9 mouse cellular contexts compared by ENCODE assay signal in the genomic region with DNA sequence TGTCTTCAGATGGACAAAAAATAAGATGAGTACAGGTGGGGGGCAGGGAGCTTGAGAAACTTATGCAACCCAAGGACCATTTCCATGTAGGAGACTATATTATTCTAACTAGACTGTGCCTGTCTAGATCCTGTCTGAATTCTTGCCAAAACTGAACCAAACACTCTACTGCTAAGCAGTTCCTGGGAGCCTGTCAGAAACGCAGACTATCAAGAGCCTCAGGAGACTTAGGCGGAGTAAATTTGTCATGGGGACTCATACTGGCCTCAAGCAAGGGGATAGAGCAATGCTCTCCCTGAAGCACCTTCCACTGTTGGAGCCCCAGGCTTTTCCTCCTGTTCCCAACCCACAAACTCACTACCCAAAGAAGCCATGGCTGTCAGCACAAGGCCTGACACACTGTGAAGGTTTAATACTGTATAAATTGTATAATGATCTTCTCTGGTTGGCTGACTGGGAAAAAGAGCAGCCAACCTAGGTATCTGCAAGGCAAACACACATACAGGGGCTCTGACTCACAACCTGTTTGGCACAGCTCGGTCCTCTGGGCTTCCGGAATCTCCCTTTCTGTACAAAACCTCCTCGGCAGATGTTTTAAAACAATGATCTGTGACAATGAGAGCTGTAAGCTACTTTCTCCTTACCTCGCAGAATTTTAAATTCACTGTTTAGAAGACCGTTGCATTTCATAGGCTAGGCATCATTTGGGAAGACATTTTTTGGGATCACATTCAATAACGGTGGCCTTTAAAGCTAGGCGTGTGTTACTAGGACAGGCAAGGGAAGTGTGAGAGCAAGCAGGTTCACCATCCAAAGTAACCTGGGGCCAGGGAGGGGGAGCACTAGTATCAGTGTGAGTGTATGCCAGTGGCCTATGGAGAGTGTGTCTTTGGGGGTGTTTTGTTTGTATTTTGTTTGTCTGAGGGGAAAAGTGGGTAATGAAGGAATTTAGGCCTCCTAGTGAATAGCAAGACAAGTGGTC. TPM values are rescaled to one million over a fixed set of nuclear protein-coding genes. Genes with fewer than 3 reads are reported as not detected.
DNase-seq lines count a peak whose midpoint lies in the region; ATAC-seq and TF ChIP-seq lines count a peak whose summit lies in the region.
"Had no signal": no experiment of that assay in that cellular context is flagged by ENCODE, and none has a peak within 500 bp of the region (broad histone marks: within the 10 kb centered on the region; RNA-seq: fewer than 3 reads in every experiment).

No protein-coding gene starts in this region.

- no peaks in the 10 kb centered on the region for H3K27me3 ChIP-seq in thymus, adult 2 months (ENCODE audit: control insufficient read depth, insufficient read depth, low read length)
- H3K27me3 ChIP-seq in limb, embryonic 13.5 days = 0 out of 2 replicates have a peak, but pooled peaks cover 7% of the 10 kb centered on the region
- H3K27me3 ChIP-seq in stomach, postnatal 0 days (ENCODE audit: control insufficient read depth, insufficient read depth, low read length) = no peaks in the 10 kb centered on the region

- peak overlapping the region; percentile 84 for H3K4me2 ChIP-seq in limb, embryonic 13.5 days (replicated peaks)
- peak overlapping the region; percentile 86 for H3K4me2 ChIP-seq in stomach, postnatal 0 days (replicated peaks; ENCODE audit: low read depth)

- H3K4me3 ChIP-seq in thymus, adult 2 months (ENCODE audit: control insufficient read depth, insufficient read depth, low read length) = no peak overlapping the region
- peak overlapping the region; percentile 68; the same call in 1 of the 2 replicates for H3K4me3 ChIP-seq in limb, embryonic 13.5 days
- H3K4me3 ChIP-seq in stomach, postnatal 0 days (ENCODE audit: low read depth, low read length) = peak overlapping the region; percentile 69; the same call in 1 of the 2 replicates

- no peaks in the 10 kb centered on the region for H3K9me3 ChIP-seq in limb, embryonic 13.5 days
- H3K9me3 ChIP-seq in stomach, postnatal 0 days (ENCODE audit: control insufficient read depth, low read length) = no peaks in the 10 kb centered on the region

- no peak overlapping the region for H3K9ac ChIP-seq in limb, embryonic 13.5 days
- H3K9ac ChIP-seq in stomach, postnatal 0 days (ENCODE audit: low read length) = no peak overlapping the region

- intact Hi-C loops in left cerebral cortex, postnatal 4 days (cut with DNase I) = loop anchor here (5.0 kb wide), 1 partner anchor 84 kb away; no protein-coding TSS in a partner anchor

- no peak for TF ChIP-seq POLR2A in thymus, adult 2 months (IDR thresholded peaks at IDR 0.05; ENCODE audit: control insufficient read depth, extremely low read depth, insufficient read depth, low read length, poor library complexity)

- no peak for TF ChIP-seq CTCF in thymus, adult 2 months (IDR thresholded peaks at IDR 0.05; ENCODE audit: borderline replicate concordance, control insufficient read depth, extremely low read depth, insufficient read depth, low read length, poor library complexity)
- TF ChIP-seq CTCF in stomach, postnatal 0 days (IDR thresholded peaks at IDR 0.05; ENCODE audit: low read depth) = no peak

- H3K4me1 ChIP-seq in thymus, adult 2 months (replicated peaks; ENCODE audit: control insufficient read depth, insufficient read depth, low read length) = peaks cover 19% of the 10 kb centered on the region
- H3K4me1 ChIP-seq in limb, embryonic 13.5 days = peaks cover 19% of the 10 kb centered on the region
- 0 out of 2 replicates have a peak, but pooled peaks cover 2% of the 10 kb centered on the region for H3K4me1 ChIP-seq in stomach, postnatal 0 days (replicated peaks; ENCODE audit: control insufficient read depth, insufficient read depth)

- H3K27ac ChIP-seq in thymus, adult 2 months (ENCODE audit: control insufficient read depth, insufficient read depth, low read length) = no peak overlapping the region
- H3K27ac ChIP-seq in limb, embryonic 13.5 days = no peak overlapping the region
- H3K27ac ChIP-seq in stomach, postnatal 0 days (replicated peaks) = peak overlapping the region; percentile 78

- peak; percentile 16; the same call in 1 of the 2 replicates for ATAC-seq in limb, embryonic 13.5 days (ENCODE audit: low FRiP score, low read depth)
- no peak for ATAC-seq in stomach, postnatal 0 days (ENCODE audit: low FRiP score, low TSS enrichment)
- no peak for ATAC-seq in CD4-positive, CD25-positive, alpha-beta regulatory T cell, adult 4 months

- TF ChIP-seq EP300 in stomach, postnatal 0 days (optimal IDR thresholded peaks at IDR 0.05) = no peak

- peak; percentile 23 for DNase-seq in cerebellum, adult 11-12 months
- DNase-seq in cerebellum, postnatal 25 days = no peak
- peak; percentile 11 for DNase-seq in thymus, adult 2 months
- no peak for DNase-seq in thymus, postnatal 10 days (ENCODE audit: low spot score in 2 of 2)
- peak; percentile 15 for DNase-seq in stomach, postnatal 0 days (ENCODE audit: low spot score)
- DNase-seq in left cerebral cortex, postnatal 4 days = no peak

- WGBS in thymus, adult 2 months = 90% methylated on average over 9 of the region's 9 CpGs
- 70% methylated on average over 9 of the region's 9 CpGs for WGBS in limb, embryonic 13.5 days
- WGBS in stomach, postnatal 0 days = 52% methylated on average over 9 of the region's 9 CpGs

- no peaks in the 10 kb centered on the region for H3K36me3 ChIP-seq in thymus, adult 2 months (ENCODE audit: control insufficient read depth, insufficient read depth, low read length)
- H3K36me3 ChIP-seq in limb, embryonic 13.5 days = no peaks in the 10 kb centered on the region
- H3K36me3 ChIP-seq in stomach, postnatal 0 days (ENCODE audit: control insufficient read depth, insufficient read depth, low read length) = no peaks in the 10 kb centered on the region

RNA-seq across cellular contexts. Expression of a gene that starts 0.7 kb away (rescaled TPM):
- polyA plus RNA-seq in thymus, adult 2 months (2012; rRNA removed) = 5.2 and 5.3 TPM in 2 replicates
- 7.9 TPM in 2 replicates for polyA plus RNA-seq in limb, embryonic 13.5 days (2015; fragmentation: Nextera tagmentation; extraction: Ambion mirVana)
- polyA plus RNA-seq in stomach, postnatal 0 days (2015; fragmentation: Nextera tagmentation; extraction: Ambion mirVana) = 4.9 and 5.3 TPM in 2 replicates
- 10 to 100 TPM; 42.3 to 49.8 TPM for polyA plus RNA-seq in CD4-positive, CD25-positive, alpha-beta regulatory T cell, adult 4 months (2017; shearing (Covaris generic))
- 100 to 1,000 TPM; 346 to 364 TPM for total RNA-seq in left cerebral cortex, postnatal 4 days (2021)
- polyA plus RNA-seq: C2C12 had no signal

Comparison
In these comparisons a context has a peak if more than half of its experiments do, and no peak if none do; other contexts are left out.
1. DNase-seq: peak in cerebellum, adult 11-12 months (single experiment), thymus, adult 2 months (single experiment) and stomach, postnatal 0 days (single experiment); none in cerebellum, postnatal 25 days (0 of 2), thymus, postnatal 10 days (0 of 2) and left cerebral cortex, postnatal 4 days (single experiment).